Mouse (Mus musculus): Measurements from ENCODE around the gene Abhd6. TPM values are rescaled to one million over a fixed set of nuclear protein-coding genes. Genes with fewer than 3 reads are reported as not detected.

The Abhd6 gene
- polyA plus RNA-seq, 1 experiment from 2014 or later = 11.3 TPM

- Histone ChIP-seq H3K36me3 (ENCODE audit: control insufficient read depth, insufficient read depth, low read length) (peaks cover 7% of the 10 kb centered on the region; the same call in 1 of the 2 replicates), H3K27me3 (ENCODE audit: control insufficient read depth, insufficient read depth, low read length) (no peaks in the 10 kb centered on the region), H3K4me2 (ENCODE audit: low read length) (no peak overlapping the region), H3K27ac (replicated peaks in 1 of 2; ENCODE audit: control insufficient read depth in 1 of 2, insufficient read depth in 1 of 2, low read depth in 2 of 2, low read length in 2 of 2) (no peak overlapping the region), H3K9ac (ENCODE audit: low read length) (no peak overlapping the region), H3K4me1 (ENCODE audit: control insufficient read depth in 2 of 2, insufficient read depth in 2 of 2, low read length in 2 of 2) (peaks cover 0 to 11% of the 10 kb centered on the region in 2 experiments; a peak in 2 of 4 replicates), H3K9me3 (ENCODE audit: control insufficient read depth, low read length) (no peaks in the 10 kb centered on the region), H3K4me3 (ENCODE audit: control insufficient read depth in 1 of 2, insufficient read depth in 1 of 2, low read depth in 1 of 2, low read length in 2 of 2) (no peak overlapping the region)
- ATAC-seq (ENCODE audit: insufficient number of reproducible peaks, insufficient read depth, low FRiP score, low read depth) = no peak
- 81% methylated on average over 12 of the region's 12 CpGs for WGBS
Measured at GRCm38 (mm10) chr14:8102676-8103075, 100.0 kb downstream of the Abhd6 start.

Other genes with a start within 250 kb of the Abhd6 start
- gene Gm26661, start 211.3 kb upstream of the Abhd6 start, polyA plus RNA-seq (2014; fragmentation: Nextera tagmentation; extraction: Ambion mirVana) = not detected in 2 replicates
- 10.0 and 11.2 TPM in 2 replicates for gene Flnb, start 184.9 kb upstream of the Abhd6 start, polyA plus RNA-seq (2014; fragmentation: Nextera tagmentation; extraction: Ambion mirVana)
- not detected in 2 replicates for gene Gm45521, start 45.6 kb upstream of the Abhd6 start, polyA plus RNA-seq (2014; fragmentation: Nextera tagmentation; extraction: Ambion mirVana)
- 0.08 and 0.13 TPM in 2 replicates for gene Dnase1l3, start 8.3 kb upstream of the Abhd6 start, polyA plus RNA-seq (2014; fragmentation: Nextera tagmentation; extraction: Ambion mirVana)
- 46.5 and 47.0 TPM in 2 replicates for gene Rpp14, start 77.5 kb downstream of the Abhd6 start, polyA plus RNA-seq (2014; fragmentation: Nextera tagmentation; extraction: Ambion mirVana)
- gene Pxk, start 95.3 kb downstream of the Abhd6 start, polyA plus RNA-seq (2014; fragmentation: Nextera tagmentation; extraction: Ambion mirVana) = 30.2 and 32.9 TPM in 2 replicates
- 588 and 604 TPM in 2 replicates for gene Pdhb, start 170.1 kb downstream of the Abhd6 start, polyA plus RNA-seq (2014; fragmentation: Nextera tagmentation; extraction: Ambion mirVana)
- gene Kctd6, start 211.2 kb downstream of the Abhd6 start, polyA plus RNA-seq (2014; fragmentation: Nextera tagmentation; extraction: Ambion mirVana) = 14.3 and 14.8 TPM in 2 replicates